Mouse (Mus musculus) myocyte (in vitro differentiated cells): ENCODE measurements at regions not wholly inside any gene's neighbourhood (a gene's known extent, or its start where the extent isn't known, plus 50 kb on each side); places are given as distances from the start of the nearest gene placed in this dataset.

Experiments
- CEBPB ChIP-seq: IDR thresholded peaks from 2 replicates; pipeline ENCODE4 v1.6.1; 2011; ENCODE audit warnings: mild to moderate bottlenecking, moderate library complexity; ENCODE audit not compliant: poor library complexity, insufficient read depth, severe bottlenecking
- MYOG ChIP-seq, 3 experiments: IDR thresholded peaks; one replicate each; pipeline ENCODE4 v1.6.1; 2011; ENCODE audit warnings: control low read depth in 2 of 3, low read depth in 2 of 3, mild to moderate bottlenecking in 2 of 3; ENCODE audit not compliant: insufficient read length in 2 of 3, control insufficient read depth in 1 of 3, insufficient read depth in 1 of 3
- POLR2A ChIP-seq: IDR thresholded peaks from one replicate; pipeline ENCODE4 v1.6.1; 2011; ENCODE audit warnings: low read depth, mild to moderate bottlenecking, control low read depth, moderate library complexity; ENCODE audit not compliant: insufficient read length
- POLR2AphosphoS2 ChIP-seq: IDR thresholded peaks from one replicate; pipeline ENCODE4 v1.6.1; 2011; ENCODE audit warnings: low read depth, control low read depth; ENCODE audit not compliant: insufficient read length
- SRF ChIP-seq: IDR thresholded peaks from one replicate; pipeline ENCODE4 v1.6.1; 2011; ENCODE audit warnings: low read depth; ENCODE audit not compliant: control insufficient read depth, insufficient read length
- TCF12 ChIP-seq: IDR thresholded peaks from one replicate; pipeline ENCODE4 v1.6.1; 2011; ENCODE audit warnings: mild to moderate bottlenecking, control low read depth; ENCODE audit not compliant: poor library complexity, insufficient read depth, severe bottlenecking
- USF1 ChIP-seq: IDR thresholded peaks from one replicate; pipeline ENCODE4 v1.6.1; 2011; ENCODE audit warnings: low read depth, mild to moderate bottlenecking, control low read depth, moderate library complexity

DNA sequence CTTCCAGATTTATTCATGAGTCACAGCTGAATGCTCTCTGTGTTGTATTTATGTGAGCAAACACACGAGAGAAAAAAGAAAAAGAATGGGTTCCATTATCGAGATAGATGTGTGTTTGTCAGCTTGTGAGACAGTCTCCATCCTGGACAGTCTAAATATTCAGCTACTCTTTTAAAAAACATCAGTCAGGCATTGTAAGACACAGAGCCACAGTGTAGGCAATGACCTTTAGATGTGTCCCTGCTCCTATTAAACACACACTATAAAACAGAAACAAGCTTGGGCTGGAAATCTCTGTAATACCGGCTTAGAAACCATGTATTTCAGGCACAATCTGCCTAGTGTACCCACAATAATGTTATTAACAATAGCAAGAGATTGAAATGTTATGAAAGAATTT, 442.6 kb downstream of the Tox3 start:
- TF ChIP-seq POLR2A (no peak), TCF12 (no peak), SRF (no peak), POLR2AphosphoS2 (no peak), USF1 (no peak), MYOG (IDR thresholded peaks at IDR 0.05; ENCODE audit: control insufficient read depth in 1 of 3, insufficient read depth in 1 of 3, insufficient read length in 2 of 3, low read depth in 2 of 3) (no peak), CEBPB (no peak)
